Mouse (Mus musculus) myocyte (in vitro differentiated cells): ENCODE results near the gene Eif4a2. TPM values are rescaled to one million over a fixed set of nuclear protein-coding genes. Genes with fewer than 3 reads are reported as not detected.
A peak's percentile ranks its signal among the peaks of the same experiment; 100 is the strongest.

Source experiments
- H3K27me3 ChIP-seq: one replicate; pipeline ENCODE4 v1.6.1; 2011; ENCODE audit not compliant: control insufficient read depth, insufficient read depth, insufficient read length
- H3K36me3 ChIP-seq: one replicate; pipeline ENCODE4 v1.6.1; 2011; ENCODE audit not compliant: control insufficient read depth, insufficient read depth
- H3K4me2 ChIP-seq: one replicate; pipeline ENCODE4 v1.6.1; 2011; ENCODE audit warnings: low read depth, control low read depth
- H3K4me3 ChIP-seq: one replicate; pipeline ENCODE4 v1.5.1; 2011; ENCODE audit warnings: mild to moderate bottlenecking, control low read depth, moderate library complexity
- H3K79me2 ChIP-seq: one replicate; pipeline ENCODE4 v1.6.1; 2011; ENCODE audit not compliant: control insufficient read depth, insufficient read depth
- H3ac ChIP-seq: one replicate; pipeline ENCODE4 v1.6.1; 2011; ENCODE audit not compliant: control insufficient read depth, insufficient read length
- CEBPB ChIP-seq: IDR thresholded peaks from 2 replicates; pipeline ENCODE4 v1.6.1; 2011; ENCODE audit warnings: mild to moderate bottlenecking, moderate library complexity; ENCODE audit not compliant: poor library complexity, insufficient read depth, severe bottlenecking
- E2F4 ChIP-seq: IDR thresholded peaks from one replicate; pipeline ENCODE4 v1.6.1; 2011; ENCODE audit warnings: mild to moderate bottlenecking, control low read depth, moderate library complexity; ENCODE audit not compliant: insufficient read depth
- MAX ChIP-seq: IDR thresholded peaks from one replicate; pipeline ENCODE4 v1.6.1; 2011; ENCODE audit warnings: low read depth, mild to moderate bottlenecking, control low read depth
- MYOD1 ChIP-seq, 3 experiments: IDR thresholded peaks; one replicate each; pipeline ENCODE4 v1.6.1; 2011; ENCODE audit warnings: control low read depth in 2 of 3, low read depth in 2 of 3, mild to moderate bottlenecking in 2 of 3, moderate library complexity in 1 of 3; ENCODE audit not compliant: insufficient read length in 2 of 3, control insufficient read depth in 1 of 3
- MYOG ChIP-seq, 3 experiments: IDR thresholded peaks; one replicate each; pipeline ENCODE4 v1.6.1; 2011; ENCODE audit warnings: control low read depth in 2 of 3, low read depth in 2 of 3, mild to moderate bottlenecking in 2 of 3; ENCODE audit not compliant: insufficient read length in 2 of 3, control insufficient read depth in 1 of 3, insufficient read depth in 1 of 3
- POLR2A ChIP-seq: IDR thresholded peaks from one replicate; pipeline ENCODE4 v1.6.1; 2011; ENCODE audit warnings: low read depth, mild to moderate bottlenecking, control low read depth, moderate library complexity; ENCODE audit not compliant: insufficient read length
- POLR2AphosphoS2 ChIP-seq: IDR thresholded peaks from one replicate; pipeline ENCODE4 v1.6.1; 2011; ENCODE audit warnings: low read depth, control low read depth; ENCODE audit not compliant: insufficient read length
- REST ChIP-seq: IDR thresholded peaks from one replicate; pipeline ENCODE4 v1.6.1; 2011; ENCODE audit warnings: mild to moderate bottlenecking, control low read depth, moderate library complexity; ENCODE audit not compliant: insufficient read depth, insufficient read length
- SRF ChIP-seq: IDR thresholded peaks from one replicate; pipeline ENCODE4 v1.6.1; 2011; ENCODE audit warnings: low read depth; ENCODE audit not compliant: control insufficient read depth, insufficient read length
- TCF12 ChIP-seq: IDR thresholded peaks from one replicate; pipeline ENCODE4 v1.6.1; 2011; ENCODE audit warnings: mild to moderate bottlenecking, control low read depth; ENCODE audit not compliant: poor library complexity, insufficient read depth, severe bottlenecking
- TCF3 ChIP-seq: IDR thresholded peaks from one replicate; pipeline ENCODE4 v1.6.1; 2011; ENCODE audit warnings: low read depth, control low read depth; ENCODE audit not compliant: insufficient read length
- USF1 ChIP-seq: IDR thresholded peaks from one replicate; pipeline ENCODE4 v1.6.1; 2011; ENCODE audit warnings: low read depth, mild to moderate bottlenecking, control low read depth, moderate library complexity
- polyA plus RNA-seq: library from polyadenylated mRNA; unstranded; fragments of >200 nt; fragmentation: generic; extraction: Trizol; gene quantifications from one replicate; pipeline ENCODE4 v1.2.1, GENCODE M21; 2012; ENCODE audit warnings: missing spikeins

Eif4a2 gene
- polyA plus RNA-seq, 1 experiment: 141 TPM

GRCm38 (mm10) chr16:23140911-23141310, 33.7 kb downstream of the Eif4a2 start:
- TF ChIP-seq MAX (no peak), USF1 (no peak), MYOD1 (IDR thresholded peaks at IDR 0.05; ENCODE audit: control insufficient read depth in 1 of 3, insufficient read length in 2 of 3, low read depth in 2 of 3) (no peak), TCF3 (no peak), SRF (no peak), CEBPB (no peak), MYOG (IDR thresholded peaks at IDR 0.05; ENCODE audit: control insufficient read depth in 1 of 3, insufficient read depth in 1 of 3, insufficient read length in 2 of 3, low read depth in 2 of 3) (no peak), POLR2AphosphoS2 (no peak), REST (no peak), POLR2A (no peak), E2F4 (no peak), TCF12 (no peak)
- Histone ChIP-seq H3K4me3 (no peak overlapping the region), H3K79me2 (no peaks in the 10 kb centered on the region), H3K27me3 (peaks cover 3% of the 10 kb centered on the region), H3K36me3 (no peaks in the 10 kb centered on the region), H3K4me2 (no peak overlapping the region), H3ac (no peak overlapping the region)

GRCm38 (mm10) chr16:23144326-23144725, 37.1 kb downstream of the Eif4a2 start:
- TF ChIP-seq POLR2A (no peak), CEBPB (peak; percentile 90), SRF (no peak)
- Histone ChIP-seq H3K79me2 (no peaks in the 10 kb centered on the region), H3K36me3 (no peaks in the 10 kb centered on the region), H3ac (no peak overlapping the region), H3K27me3 (peaks cover 3% of the 10 kb centered on the region), H3K4me2 (no peak overlapping the region), H3K4me3 (no peak overlapping the region)

- no peaks in the 10 kb centered on the region for H3K27me3 ChIP-seq
- no peak overlapping the region for H3ac ChIP-seq
- no peaks in the 10 kb centered on the region for H3K36me3 ChIP-seq
- no peak overlapping the region for H3K4me3 ChIP-seq
- no peak for TF ChIP-seq SRF
- TF ChIP-seq POLR2A: no peak
- no peak for TF ChIP-seq POLR2AphosphoS2
- no peak for TF ChIP-seq TCF12
- TF ChIP-seq E2F4: no peak
- no peak for TF ChIP-seq MAX
- no peak for TF ChIP-seq MYOD1 (IDR thresholded peaks at IDR 0.05; ENCODE audit: control insufficient read depth in 1 of 3, insufficient read length in 2 of 3, low read depth in 2 of 3)
- TF ChIP-seq CEBPB: no peak
- TF ChIP-seq MYOG (IDR thresholded peaks at IDR 0.05; ENCODE audit: control insufficient read depth in 1 of 3, insufficient read depth in 1 of 3, insufficient read length in 2 of 3, low read depth in 2 of 3): no peak
- TF ChIP-seq TCF3: no peak
- TF ChIP-seq USF1: no peak
- no peak for TF ChIP-seq REST
- no peaks in the 10 kb centered on the region for H3K79me2 ChIP-seq
- no peak overlapping the region for H3K4me2 ChIP-seq
Observed at GRCm38 (mm10) chr16:23145211-23145610, 38.0 kb downstream of the Eif4a2 start.

GRCm38 (mm10) chr16:23146280-23146679, 39.0 kb downstream of the Eif4a2 start, which contains the start of gene Adipoq:
Gene Adipoq (plus strand): TSS chr16:23146536.
- TF ChIP-seq E2F4 (no peak), TCF12 (no peak), POLR2A (no peak), MAX (no peak)
- H3ac ChIP-seq: no peak within 1 kb of the TSS
- H3K27me3 ChIP-seq: no peaks in the 10 kb centered on the region
- no peaks in the 10 kb centered on the region for H3K79me2 ChIP-seq
- no peak within 1 kb of the TSS for H3K4me2 ChIP-seq
- no peak within 1 kb of the TSS for H3K4me3 ChIP-seq
- no peaks in the 10 kb centered on the region for H3K36me3 ChIP-seq

- TF ChIP-seq TCF3 (no peak), MAX (no peak), SRF (no peak), E2F4 (no peak), MYOD1 (IDR thresholded peaks at IDR 0.05; ENCODE audit: control insufficient read depth in 1 of 3, insufficient read length in 2 of 3, low read depth in 2 of 3) (no peak), REST (no peak)
- H3K4me2 ChIP-seq: no peak overlapping the region
- no peaks in the 10 kb centered on the region for H3K27me3 ChIP-seq
- no peak overlapping the region for H3K4me3 ChIP-seq
- no peaks in the 10 kb centered on the region for H3K79me2 ChIP-seq
- no peaks in the 10 kb centered on the region for H3K36me3 ChIP-seq
- H3ac ChIP-seq: no peak overlapping the region
Observed at GRCm38 (mm10) chr16:23148936-23149335, 41.7 kb downstream of the Eif4a2 start.
